Mouse (Mus musculus) cerebellum, adult 11 months (tissue): Measurements from ENCODE around the gene Drg1.

ENCODE experiments used
- DNase-seq: peaks from one replicate; pipeline ENCODE4 v3.0.0; 2022

The Drg1 gene

GRCm38 (mm10) chr11:3266079-3266685 lies at the start of gene Drg1:
Gene Drg1 (minus strand): TSS chr11:3266415.
- DNase-seq: peak; percentile 91

GRCm38 (mm10) chr11:3314148-3314547 lies 47.9 kb upstream of the Drg1 start:
- DNase-seq: peak; percentile 68

- DNase-seq: no peak
Observed at GRCm38 (mm10) chr11:3313294-3313693, 47.1 kb upstream of the Drg1 start.

- no peak for DNase-seq
Observed at GRCm38 (mm10) chr11:3311586-3312347, 45.6 kb upstream of the Drg1 start.

DNA sequence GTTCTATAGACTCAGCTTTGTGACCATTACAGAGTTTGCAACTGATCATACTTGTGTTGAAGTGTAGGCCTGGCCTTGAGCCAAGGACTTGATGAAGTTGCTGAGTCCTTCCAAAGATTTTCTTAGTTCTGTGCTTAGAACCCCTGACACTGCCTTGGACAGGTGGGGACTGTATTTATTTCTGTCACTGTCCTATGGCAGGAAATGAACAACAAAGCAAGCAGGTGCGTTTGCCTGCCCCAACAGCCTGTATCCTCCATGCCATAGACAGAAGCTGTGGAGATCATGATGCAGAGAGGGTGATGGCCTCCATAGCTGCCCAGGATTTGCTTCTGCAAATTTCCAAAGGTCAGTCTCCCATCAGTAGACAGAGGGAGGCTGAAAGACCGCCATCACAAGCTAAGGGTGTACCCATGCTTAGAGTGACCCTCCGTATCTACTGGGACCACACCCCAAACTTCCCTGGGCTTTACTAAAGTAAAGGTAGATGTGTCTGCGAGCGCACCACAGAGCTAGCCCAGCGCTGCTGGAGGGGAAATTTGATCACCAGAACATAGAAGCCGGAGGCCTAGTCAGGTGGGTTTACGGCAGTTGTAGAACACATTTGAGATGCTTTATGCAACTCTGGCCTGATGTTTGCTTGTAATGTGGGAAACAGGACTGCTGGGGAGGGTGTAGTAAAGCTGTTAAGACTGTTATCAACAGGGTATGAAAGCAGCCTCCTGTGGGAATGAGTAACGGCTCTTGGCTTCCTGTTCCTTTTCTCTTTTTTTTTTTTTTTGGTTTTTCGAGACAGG lies 44.8 kb upstream of the Drg1 start:
- no peak for DNase-seq

DNA sequence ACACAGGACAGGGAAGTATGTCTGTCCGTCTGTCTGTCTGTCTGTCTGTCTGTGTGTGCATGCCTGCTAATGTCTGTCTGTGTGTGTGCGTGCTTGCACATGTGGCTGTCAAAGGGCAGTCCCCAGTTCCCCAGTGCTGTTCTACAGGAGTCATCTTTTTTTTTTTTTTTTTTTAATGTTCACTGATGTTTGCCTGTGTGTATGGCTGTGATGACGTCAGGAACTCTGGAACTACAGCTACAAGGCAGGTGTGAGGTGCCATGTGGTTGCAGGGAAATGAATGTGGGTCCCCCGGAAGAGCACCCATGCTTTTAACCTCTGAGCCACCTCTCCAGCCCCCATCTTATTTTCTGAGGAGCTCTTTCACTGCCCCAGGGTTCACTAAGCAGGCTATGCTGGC lies 43.7 kb upstream of the Drg1 start:
- DNase-seq: no peak

DNA sequence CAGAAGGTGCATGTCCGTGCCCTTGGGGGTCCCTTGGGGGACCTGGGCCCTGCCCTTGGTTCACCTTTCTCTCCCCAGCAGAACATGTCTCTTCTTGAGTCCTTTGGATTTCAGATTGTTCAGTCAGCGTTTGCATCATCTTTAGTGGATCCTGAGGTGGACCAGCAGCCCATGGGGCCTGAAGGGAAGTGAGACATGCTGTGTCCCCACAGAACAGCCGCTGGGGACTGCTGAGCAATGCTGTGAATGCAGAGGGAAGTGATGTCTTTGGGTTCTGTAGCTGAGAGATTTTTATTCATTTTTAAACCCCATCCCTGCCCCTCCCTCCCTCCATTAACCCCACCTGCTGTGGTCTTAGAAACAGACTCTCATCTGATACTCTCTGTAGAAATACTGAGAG lies 41.7 kb upstream of the Drg1 start:
- DNase-seq: no peak

GRCm38 (mm10) chr11:3305821-3306220 lies 39.6 kb upstream of the Drg1 start:
- DNase-seq: no peak

- DNase-seq: no peak
Observed at GRCm38 (mm10) chr11:3302792-3303191, 36.6 kb upstream of the Drg1 start.

- DNase-seq: no peak
Observed at GRCm38 (mm10) chr11:3302385-3302784, 36.2 kb upstream of the Drg1 start.

DNA sequence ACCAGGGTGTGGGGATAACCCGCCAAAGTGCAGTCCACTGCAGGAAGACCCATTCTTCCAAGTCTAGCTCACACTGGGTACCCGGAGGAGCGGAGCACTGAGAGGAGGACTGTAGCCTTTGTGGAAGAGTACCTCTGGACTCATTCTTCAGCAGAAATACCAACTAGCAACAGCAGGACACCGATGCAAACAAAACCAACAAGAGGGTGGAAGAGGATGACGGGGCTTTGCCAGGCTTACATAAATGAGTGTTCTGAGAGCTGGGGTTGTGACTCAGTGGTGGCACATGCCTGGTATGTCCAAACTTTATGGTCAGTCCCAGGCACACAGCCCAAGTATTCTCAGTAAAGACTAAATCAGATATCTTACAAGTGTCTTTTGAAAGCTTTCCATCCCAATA lies 34.9 kb upstream of the Drg1 start:
- DNase-seq: no peak

DNA sequence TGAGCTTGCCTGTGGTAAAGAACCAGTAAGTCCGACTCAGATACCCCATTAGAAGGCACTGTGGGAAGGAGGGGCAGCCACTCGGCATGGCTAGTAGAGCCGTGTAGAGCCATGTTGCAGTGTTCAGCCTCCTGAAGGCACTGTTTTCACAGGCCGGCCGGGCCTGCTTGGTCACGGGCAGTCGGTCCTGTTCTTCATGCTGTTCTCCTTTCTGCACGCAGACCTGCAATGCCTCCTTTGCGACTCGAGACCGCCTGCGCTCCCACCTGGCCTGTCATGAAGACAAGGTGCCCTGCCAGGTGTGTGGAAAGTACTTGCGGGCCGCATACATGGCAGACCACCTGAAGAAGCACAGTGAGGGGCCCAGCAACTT lies 32.6 kb upstream of the Drg1 start:
- no peak for DNase-seq

- DNase-seq: no peak
Observed at GRCm38 (mm10) chr11:3297871-3298812, 31.9 kb upstream of the Drg1 start.

DNA sequence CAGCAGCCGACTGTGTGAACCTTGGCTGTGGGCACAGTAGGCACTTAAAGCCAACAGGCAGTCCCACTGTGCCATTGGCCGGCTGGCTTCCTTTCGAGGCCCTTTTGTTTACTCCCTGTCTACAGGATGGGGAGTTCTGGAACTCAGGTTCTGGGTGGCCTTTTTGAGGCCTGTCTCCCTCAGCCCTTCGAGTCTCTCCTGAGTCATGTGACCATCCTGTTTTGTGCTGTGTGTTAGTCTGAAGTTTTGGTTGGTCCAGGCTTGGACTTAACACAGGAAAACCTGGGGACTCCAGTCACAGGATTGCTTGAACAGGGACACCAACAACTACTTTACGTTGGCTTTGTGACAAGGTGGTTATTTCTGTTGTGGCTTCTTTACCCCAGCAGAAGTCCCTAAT lies 29.8 kb upstream of the Drg1 start:
- DNase-seq: no peak

GRCm38 (mm10) chr11:3294641-3295040 lies 28.4 kb upstream of the Drg1 start:
- no peak for DNase-seq

- no peak for DNase-seq
Observed at GRCm38 (mm10) chr11:3293361-3293760, 27.1 kb upstream of the Drg1 start.

- DNase-seq: peak; percentile 32
Observed at GRCm38 (mm10) chr11:3292711-3293249, 26.6 kb upstream of the Drg1 start.

DNA sequence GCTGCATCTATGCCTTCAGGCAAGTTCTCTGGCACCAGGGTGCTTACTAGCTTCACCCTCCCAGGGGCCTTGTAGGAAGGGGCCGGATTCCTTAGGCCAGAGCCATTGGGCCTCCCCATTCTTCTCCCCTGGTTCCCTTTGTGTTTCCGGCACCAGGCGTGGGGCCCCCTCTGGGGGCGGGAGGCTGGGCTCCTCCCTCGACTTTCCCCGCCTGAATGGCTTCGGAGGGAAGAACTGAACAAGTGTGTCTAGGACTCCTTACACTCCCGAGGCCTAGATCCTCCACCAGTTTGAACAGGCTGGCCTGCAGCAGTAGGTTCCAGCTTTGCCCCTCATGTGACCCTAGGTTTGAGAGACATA lies 25.8 kb upstream of the Drg1 start:
- DNase-seq: peak; percentile 35

GRCm38 (mm10) chr11:3291311-3292061 lies 25.3 kb upstream of the Drg1 start:
- DNase-seq: peak; percentile 60

- DNase-seq: no peak
Observed at GRCm38 (mm10) chr11:3290640-3291310, 24.6 kb upstream of the Drg1 start.
